In the genomic region with DNA sequence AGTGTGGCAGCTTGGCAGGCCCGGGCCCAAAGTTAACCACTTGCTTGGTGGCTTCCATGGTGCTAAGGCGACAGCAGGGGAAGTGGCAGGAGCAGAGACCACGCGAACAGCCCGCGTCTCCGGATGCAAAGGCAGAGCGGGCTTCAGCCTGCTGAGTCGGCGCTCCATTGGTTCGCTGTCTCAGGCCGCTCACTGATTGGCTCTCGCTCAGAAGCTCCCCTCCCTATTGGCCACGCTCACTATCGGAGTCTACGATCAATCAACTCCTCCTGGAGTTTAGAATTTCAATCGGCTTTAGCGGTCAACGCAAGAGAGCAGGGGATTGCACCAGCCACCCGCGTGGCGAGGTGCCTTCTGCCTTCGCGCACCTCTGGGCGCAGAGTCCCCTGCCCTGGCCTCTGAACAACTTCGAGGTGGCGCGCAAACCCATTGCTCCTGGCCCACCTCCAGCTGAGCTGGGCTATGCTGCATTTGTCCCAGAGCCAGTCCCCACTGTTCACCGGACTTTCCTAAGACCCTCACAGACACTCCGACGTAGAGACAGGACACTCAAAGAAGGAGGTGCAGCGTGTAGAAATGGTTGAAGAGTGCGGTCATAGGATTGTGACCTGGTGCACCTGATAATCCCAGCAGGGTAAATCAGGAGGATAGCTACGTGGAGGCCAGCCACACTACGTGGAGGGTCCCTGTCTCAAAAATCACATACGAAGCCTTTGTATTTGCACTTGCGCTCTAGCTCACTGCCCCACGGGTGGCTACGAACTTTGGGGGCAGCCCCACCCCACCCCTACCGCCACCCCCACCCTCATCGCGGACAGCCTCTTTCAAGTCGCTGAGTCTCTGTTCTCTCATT, we compare ENCODE assay signal across 8 mouse cellular contexts. TPM values are rescaled to one million over a fixed set of nuclear protein-coding genes. Genes with fewer than 3 reads are reported as not detected.
DNase-seq lines count a peak whose midpoint lies in the region; ATAC-seq lines count a peak whose summit lies in the region.

No protein-coding gene starts in this region.

- no peaks in the 10 kb centered on the region for H3K27me3 ChIP-seq in intestine, embryonic 15.5 days (replicated peaks)

- DNase-seq in adrenal gland, postnatal 10 days, result peak; percentile 92
- DNase-seq in embryo, embryonic 11.5 days (ENCODE audit: low read depth, low spot score), result peak; percentile 82
- peak; percentile 67 to 74 for DNase-seq in gastrocnemius, postnatal 36 days
- peak; percentile 88 to 94 for DNase-seq in left cerebral cortex, postnatal 25 days (ENCODE audit: low spot score in 2 of 2)
- peak; percentile 96 for DNase-seq in mesoderm, embryonic 11.5 days (ENCODE audit: low read depth, low spot score)
- DNase-seq in right cerebral cortex, postnatal 25 days, result peak; percentile 90
- peak; percentile 92 for DNase-seq in yolk sac, embryonic 10.5 days (ENCODE audit: low spot score)

- peaks cover 14% of the 10 kb centered on the region for H3K4me1 ChIP-seq in intestine, embryonic 15.5 days (replicated peaks)

- H3K36me3 ChIP-seq in intestine, embryonic 15.5 days, result no peaks in the 10 kb centered on the region

- H3K9me3 ChIP-seq in intestine, embryonic 15.5 days, result no peaks in the 10 kb centered on the region

- peak overlapping the region; percentile 67 for H3K27ac ChIP-seq in intestine, embryonic 15.5 days

- intact Hi-C loops in gastrocnemius, postnatal 36 days (cut with DNase I), result no loop called here
- intact Hi-C loops in left cerebral cortex, postnatal 25 days (cut with DNase I), result loop anchor here (5.0 kb wide), 1 partner anchor 37 kb away; no protein-coding TSS in a partner anchor

- peak; percentile 98 for ATAC-seq in intestine, embryonic 15.5 days

- 4% methylated on average over 43 of the region's 43 CpGs for WGBS in intestine, embryonic 15.5 days

- peak overlapping the region; percentile 94 for H3K4me2 ChIP-seq in intestine, embryonic 15.5 days (replicated peaks)

- peak overlapping the region; percentile 62 for H3K9ac ChIP-seq in intestine, embryonic 15.5 days

- peak overlapping the region; percentile 63 for H3K4me3 ChIP-seq in intestine, embryonic 15.5 days (replicated peaks)

RNA-seq across cellular contexts. Expression of a gene that starts 22.0 kb away (rescaled TPM):
- total RNA-seq in adrenal gland, postnatal 10 days (2021), result 100 to 1,000 TPM in 1 of 2 experiments, 10 to 100 TPM in 1; 60.7 to 140 TPM
- 1 to 10 TPM; 2.9 to 3.0 TPM for total RNA-seq in gastrocnemius, postnatal 36 days (2021)
- polyA plus RNA-seq in intestine, embryonic 15.5 days (2015; fragmentation: Nextera tagmentation; extraction: Ambion mirVana), result 74.6 and 82.0 TPM in 2 replicates
- 100 to 1,000 TPM; 110 to 116 TPM for total RNA-seq in left cerebral cortex, postnatal 25 days (2021)

RNA-seq across cellular contexts. Expression of a gene that starts 59.7 kb away (rescaled TPM):
- total RNA-seq in adrenal gland, postnatal 10 days (2021), result 10 to 100 TPM; 11.2 to 11.5 TPM
- total RNA-seq in gastrocnemius, postnatal 36 days (2021), result 1 to 10 TPM; 2.0 to 2.1 TPM
- polyA plus RNA-seq in intestine, embryonic 15.5 days (2015; fragmentation: Nextera tagmentation; extraction: Ambion mirVana), result 16.6 and 18.5 TPM in 2 replicates
- 10 to 100 TPM; 10.3 to 11.6 TPM for total RNA-seq in left cerebral cortex, postnatal 25 days (2021)

Comparison
In these comparisons a context has a peak if more than half of its experiments do, and no peak if none do; other contexts are left out.
1. Peak in every context shown above with its lines: DNase-seq, ATAC-seq, H3K4me3 ChIP-seq and H3K27ac ChIP-seq.
2. RNA of a gene that starts 22.0 kb away (total RNA-seq): 60.7 to 140 TPM in adrenal gland, postnatal 10 days and 110 to 116 TPM in left cerebral cortex, postnatal 25 days; 2.9 to 3.0 TPM in gastrocnemius, postnatal 36 days; every median in the first group is over 10 times any median in the second.